ENCODE assay signal across 18 mouse cellular contexts in genomic region chr7:89392825-89393224, GRCm38 (mm10). TPM values are rescaled to one million over a fixed set of nuclear protein-coding genes. Genes with fewer than 3 reads are reported as not detected.
DNase-seq lines count a peak whose midpoint lies in the region; ATAC-seq and TF ChIP-seq lines count a peak whose summit lies in the region.
"Had no signal": no experiment of that assay in that cellular context is flagged by ENCODE, and none has a peak within 500 bp of the region (broad histone marks: within the 10 kb centered on the region; RNA-seq: fewer than 3 reads in every experiment).

No protein-coding gene starts in this region.

- peak; percentile 60 for TF ChIP-seq CTCF in intestine, postnatal 0 days (IDR thresholded peaks at IDR 0.05; ENCODE audit: low read depth)
- peak; percentile 52 for TF ChIP-seq CTCF in midbrain, postnatal 0 days (IDR thresholded peaks at IDR 0.05)

- ATAC-seq in intestine, postnatal 0 days: no peak
- ATAC-seq in intestine, embryonic 16.5 days: no peak
- ATAC-seq in midbrain, postnatal 0 days (ENCODE audit: low FRiP score): no peak
- no peak for ATAC-seq in midbrain, embryonic 13.5 days
- peak; percentile 66; the same call in 1 of the 2 replicates for ATAC-seq in common myeloid progenitor, adult 5-6 weeks (replicated peaks; ENCODE audit: low read depth, poor library complexity, severe bottlenecking)
- ATAC-seq: forebrain, embryonic 14.5 days had no signal

- H3K4me2 ChIP-seq in intestine, postnatal 0 days (replicated peaks; ENCODE audit: low read depth): no peak overlapping the region
- H3K4me2 ChIP-seq in intestine, embryonic 16.5 days (ENCODE audit: low read depth, low read length): no peak overlapping the region
- H3K4me2 ChIP-seq in midbrain, postnatal 0 days (ENCODE audit: low read depth, low read length, poor library complexity, severe bottlenecking): no peak overlapping the region
- H3K4me2 ChIP-seq in midbrain, embryonic 13.5 days (replicated peaks): no peak overlapping the region
- H3K4me2 ChIP-seq: liver, embryonic 15.5 days; neural tube, embryonic 13.5 days had no signal

- H3K27me3 ChIP-seq in intestine, postnatal 0 days (replicated peaks; ENCODE audit: control insufficient read depth, insufficient read depth, low read length): no peaks in the 10 kb centered on the region
- no peaks in the 10 kb centered on the region for H3K27me3 ChIP-seq in intestine, embryonic 16.5 days (replicated peaks; ENCODE audit: control insufficient read depth, insufficient read depth, low read length)
- no peaks in the 10 kb centered on the region for H3K27me3 ChIP-seq in midbrain, postnatal 0 days (ENCODE audit: insufficient read depth, low read length)
- no peaks in the 10 kb centered on the region for H3K27me3 ChIP-seq in midbrain, embryonic 13.5 days
- H3K27me3 ChIP-seq: liver, embryonic 15.5 days; neural tube, embryonic 13.5 days had no signal

- H3K27ac ChIP-seq in intestine, postnatal 0 days (ENCODE audit: low read depth, low read length): no peak overlapping the region
- no peak overlapping the region for H3K27ac ChIP-seq in intestine, embryonic 16.5 days (ENCODE audit: low read length)
- no peak overlapping the region for H3K27ac ChIP-seq in midbrain, postnatal 0 days (ENCODE audit: low read depth, low read length)
- no peak overlapping the region for H3K27ac ChIP-seq in midbrain, embryonic 13.5 days
- H3K27ac ChIP-seq: heart, embryonic 10.5 days; limb, embryonic 10.5 days; liver, embryonic 15.5 days; macrophage; neural tube, embryonic 13.5 days had no signal

- 93% methylated on average over 1 of the region's 1 CpGs for WGBS in intestine, postnatal 0 days
- WGBS in intestine, embryonic 16.5 days: 91% methylated on average over 1 of the region's 1 CpGs
- WGBS in midbrain, postnatal 0 days: 96% methylated on average over 1 of the region's 1 CpGs
- 96% methylated on average over 1 of the region's 1 CpGs for WGBS in midbrain, embryonic 13.5 days

- H3K4me1 ChIP-seq in intestine, postnatal 0 days (replicated peaks; ENCODE audit: control insufficient read depth, insufficient read depth, low read length): peaks cover 7% of the 10 kb centered on the region; the same call in 1 of the 2 replicates
- peaks cover 14% of the 10 kb centered on the region for H3K4me1 ChIP-seq in intestine, embryonic 16.5 days (ENCODE audit: control insufficient read depth, insufficient read depth, low read length)
- H3K4me1 ChIP-seq in midbrain, postnatal 0 days (ENCODE audit: insufficient read depth, low read length): no peaks in the 10 kb centered on the region
- H3K4me1 ChIP-seq in midbrain, embryonic 13.5 days (replicated peaks): no peaks in the 10 kb centered on the region
- H3K4me1 ChIP-seq: limb, embryonic 10.5 days; neural tube, embryonic 13.5 days had no signal

- no peak for DNase-seq in midbrain, postnatal 0 days (ENCODE audit: low spot score)
- no peak for DNase-seq in testis, postnatal 14 days (ENCODE audit: low spot score)
- DNase-seq in layer of hippocampus, postnatal 25 days (ENCODE audit: extremely low spot score in 1 of 2, low spot score in 1 of 2): no peak
- no peak for DNase-seq in cerebellum, adult 11-12 months
- DNase-seq: cerebellum, adult 9-10 months; gastrocnemius, postnatal 10 days; heart, postnatal 4 days; kidney, adult 11 months had no signal

- 0 out of 2 replicates have a peak, but pooled peaks cover 3% of the 10 kb centered on the region for H3K36me3 ChIP-seq in intestine, postnatal 0 days (ENCODE audit: control insufficient read depth, insufficient read depth)
- H3K36me3 ChIP-seq in intestine, embryonic 16.5 days (ENCODE audit: control insufficient read depth, insufficient read depth, low read length): no peaks in the 10 kb centered on the region
- H3K36me3 ChIP-seq in midbrain, postnatal 0 days (ENCODE audit: insufficient read depth, low read length): no peaks in the 10 kb centered on the region
- no peaks in the 10 kb centered on the region for H3K36me3 ChIP-seq in midbrain, embryonic 13.5 days
- H3K36me3 ChIP-seq: heart, embryonic 10.5 days; limb, embryonic 10.5 days; liver, embryonic 15.5 days; neural tube, embryonic 13.5 days had no signal

- no peak overlapping the region for H3K9ac ChIP-seq in intestine, postnatal 0 days (ENCODE audit: low read depth, low read length)
- no peak overlapping the region for H3K9ac ChIP-seq in intestine, embryonic 16.5 days (ENCODE audit: low read depth, low read length)
- no peak overlapping the region for H3K9ac ChIP-seq in midbrain, postnatal 0 days (replicated peaks; ENCODE audit: low read length, poor library complexity, severe bottlenecking)
- no peak overlapping the region for H3K9ac ChIP-seq in midbrain, embryonic 13.5 days (replicated peaks)
- H3K9ac ChIP-seq: liver, embryonic 15.5 days; neural tube, embryonic 13.5 days had no signal

- no peak overlapping the region for H3K4me3 ChIP-seq in intestine, postnatal 0 days (ENCODE audit: low read depth, low read length)
- no peak overlapping the region for H3K4me3 ChIP-seq in intestine, embryonic 16.5 days (ENCODE audit: low read length)
- H3K4me3 ChIP-seq in midbrain, postnatal 0 days (ENCODE audit: low read depth, low read length): no peak overlapping the region
- H3K4me3 ChIP-seq in midbrain, embryonic 13.5 days (replicated peaks): no peak overlapping the region
- H3K4me3 ChIP-seq: heart, embryonic 10.5 days; limb, embryonic 10.5 days; liver, embryonic 15.5 days; neural tube, embryonic 13.5 days had no signal

- H3K9me3 ChIP-seq in intestine, postnatal 0 days (ENCODE audit: control insufficient read depth): no peaks in the 10 kb centered on the region
- no peaks in the 10 kb centered on the region for H3K9me3 ChIP-seq in intestine, embryonic 16.5 days (ENCODE audit: control insufficient read depth, low read length)
- H3K9me3 ChIP-seq in midbrain, postnatal 0 days (ENCODE audit: low read length): 0 out of 2 replicates have a peak, but pooled peaks cover 2% of the 10 kb centered on the region
- no peaks in the 10 kb centered on the region for H3K9me3 ChIP-seq in midbrain, embryonic 13.5 days
- H3K9me3 ChIP-seq: heart, embryonic 10.5 days; limb, embryonic 10.5 days; liver, embryonic 15.5 days; neural tube, embryonic 13.5 days had no signal

RNA-seq across cellular contexts. Expression of gene Tmem135, which starts 11.2 kb away (rescaled TPM):
- polyA plus RNA-seq in intestine, postnatal 0 days (2015; fragmentation: Nextera tagmentation; extraction: Ambion mirVana): 57.9 and 72.0 TPM in 2 replicates
- 54.6 and 63.1 TPM in 2 replicates for polyA plus RNA-seq in intestine, embryonic 16.5 days (2015; fragmentation: Nextera tagmentation; extraction: Ambion mirVana)
- 34.9 and 35.7 TPM in 2 replicates for total RNA-seq in midbrain, postnatal 0 days (2014; rRNA removed)
- 28.7 and 33.5 TPM in 2 replicates for polyA plus RNA-seq in midbrain, postnatal 0 days (2015; fragmentation: Nextera tagmentation; extraction: Ambion mirVana)
- polyA plus RNA-seq in midbrain, embryonic 13.5 days (2015; fragmentation: Nextera tagmentation; extraction: Ambion mirVana): 18.2 and 21.4 TPM in 2 replicates
- 20.3 and 22.3 TPM in 2 replicates for total RNA-seq in common myeloid progenitor, adult 5-6 weeks (2017)
- total RNA-seq in layer of hippocampus, postnatal 25 days (2021): 10 to 100 TPM; 59.1 to 63.4 TPM

RNA-seq across cellular contexts. Expression of gene Fzd4, which starts 11.3 kb away (rescaled TPM):
- 6.4 and 7.3 TPM in 2 replicates for polyA plus RNA-seq in intestine, postnatal 0 days (2015; fragmentation: Nextera tagmentation; extraction: Ambion mirVana)
- polyA plus RNA-seq in intestine, embryonic 16.5 days (2015; fragmentation: Nextera tagmentation; extraction: Ambion mirVana): 7.4 and 8.9 TPM in 2 replicates
- total RNA-seq in midbrain, postnatal 0 days (2014; rRNA removed): 3.9 and 4.4 TPM in 2 replicates
- polyA plus RNA-seq in midbrain, postnatal 0 days (2015; fragmentation: Nextera tagmentation; extraction: Ambion mirVana): 1.2 and 1.5 TPM in 2 replicates
- polyA plus RNA-seq in midbrain, embryonic 13.5 days (2015; fragmentation: Nextera tagmentation; extraction: Ambion mirVana): 1.2 and 1.3 TPM in 2 replicates
- 0.50 and 0.58 TPM in 2 replicates for total RNA-seq in common myeloid progenitor, adult 5-6 weeks (2017)
- total RNA-seq in layer of hippocampus, postnatal 25 days (2021): 1 to 10 TPM; 6.5 to 7.6 TPM
